Mouse (Mus musculus) lung, embryonic 16.5 days (tissue): ENCODE results near the gene Wnt10b. TPM values are rescaled to one million over a fixed set of nuclear protein-coding genes. Genes with fewer than 3 reads are reported as not detected.

Experiments
- ATAC-seq: fragments of 200-750 bp; cut with Nextera tagmentation; 2 replicates; pipeline ENCODE4 v1.8.0; 2017; ENCODE audit warnings: low read depth, mild to moderate bottlenecking, moderate library complexity
- H3K27ac ChIP-seq: fragments of 300-500 bp; sonication (generic); 2 replicates; pipeline ENCODE4 v1.5.1; 2014; ENCODE audit warnings: mild to moderate bottlenecking, control low read depth, low read length
- H3K27me3 ChIP-seq: fragments of 300-500 bp; sonication (generic); 2 replicates; pipeline ENCODE4 v1.6.1; 2014; ENCODE audit warnings: low read depth, low read length, mixed read lengths; ENCODE audit not compliant: control insufficient read depth, insufficient read depth
- H3K36me3 ChIP-seq: fragments of 300-500 bp; sonication (generic); 2 replicates; pipeline ENCODE4 v1.6.1; 2014; ENCODE audit warnings: low read length; ENCODE audit not compliant: control insufficient read depth, insufficient read depth
- H3K4me1 ChIP-seq: fragments of 300-500 bp; sonication (generic); replicated peaks from 2 replicates; pipeline ENCODE4 v1.6.1; 2014; ENCODE audit warnings: low read length, mixed read lengths; ENCODE audit not compliant: control insufficient read depth, insufficient read depth
- H3K4me2 ChIP-seq: fragments of 300-500 bp; sonication (generic); 2 replicates; pipeline ENCODE4 v1.6.1; 2014; ENCODE audit warnings: low read depth, low read length, control low read depth
- H3K4me3 ChIP-seq: fragments of 300-500 bp; sonication (generic); 2 replicates; pipeline ENCODE4 v1.5.1; 2014; ENCODE audit warnings: mild to moderate bottlenecking, low read length, control low read depth
- H3K9ac ChIP-seq: fragments of 300-500 bp; sonication (generic); 2 replicates; pipeline ENCODE4 v1.6.1; 2014; ENCODE audit warnings: low read length, control low read depth
- H3K9me3 ChIP-seq: fragments of 300-500 bp; sonication (generic); 2 replicates; pipeline ENCODE4 v1.6.1; 2016; ENCODE audit warnings: low read length; ENCODE audit not compliant: control insufficient read depth
- WGBS: fragments of 180-500 bp; shearing (Covaris S2); extraction: QIAGEN DNeasy Blood & Tissue Kit; methylation state at CpG from one replicate; pipeline ENCODE4 v1.1.7; 2014; 5-methylcytosine and 5-hydroxymethylcytosine counted together
- polyA plus RNA-seq: library from polyadenylated mRNA; unstranded; fragments of >200 nt; fragmentation: Nextera tagmentation; extraction: Ambion mirVana; gene quantifications from 2 replicates; pipeline ENCODE4 v1.2.1, GENCODE M21; 2015

Wnt10b gene
- polyA plus RNA-seq, 1 experiment from 2014 or later, result 0.13 TPM

DNA sequence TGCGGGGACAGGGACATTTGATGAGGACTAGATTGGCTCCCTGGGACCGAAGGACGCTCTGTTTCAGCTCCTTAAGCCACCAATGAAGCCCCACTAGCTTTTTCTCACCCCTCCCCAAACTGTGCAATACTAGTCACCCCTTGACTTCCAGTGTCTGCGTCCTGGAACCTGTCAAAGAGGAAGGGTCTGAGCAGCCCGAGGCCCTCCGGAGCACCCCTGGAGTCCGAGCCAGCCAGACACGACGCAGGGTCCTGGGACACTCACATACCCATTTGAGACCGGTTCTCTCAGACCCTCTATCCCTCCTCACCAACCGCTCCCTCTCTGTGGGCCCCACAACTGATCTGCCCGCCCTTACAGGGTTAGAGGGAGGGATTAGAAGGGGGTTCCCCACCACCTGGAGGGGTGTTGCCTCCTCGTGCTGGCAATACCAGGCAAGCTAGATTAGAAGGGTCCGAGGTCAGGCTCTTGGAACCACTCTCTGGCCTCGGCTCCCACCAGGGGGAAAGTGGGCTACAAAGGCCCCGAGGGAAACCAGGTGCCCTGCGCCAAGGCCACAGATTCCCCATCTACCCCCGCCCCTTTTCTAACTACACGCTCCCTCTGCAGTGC, 839 bp downstream of the Wnt10b start:
- Histone ChIP-seq H3K27me3 (peaks cover 95% of the 10 kb centered on the region), H3K4me2 (no peak overlapping the region), H3K27ac (no peak overlapping the region), H3K9ac (no peak overlapping the region), H3K4me1 (peaks cover 26% of the 10 kb centered on the region), H3K4me3 (no peak overlapping the region), H3K36me3 (no peaks in the 10 kb centered on the region), H3K9me3 (no peaks in the 10 kb centered on the region)
- WGBS, result 3% methylated on average over 19 of the region's 19 CpGs
- ATAC-seq, result no peak

DNA sequence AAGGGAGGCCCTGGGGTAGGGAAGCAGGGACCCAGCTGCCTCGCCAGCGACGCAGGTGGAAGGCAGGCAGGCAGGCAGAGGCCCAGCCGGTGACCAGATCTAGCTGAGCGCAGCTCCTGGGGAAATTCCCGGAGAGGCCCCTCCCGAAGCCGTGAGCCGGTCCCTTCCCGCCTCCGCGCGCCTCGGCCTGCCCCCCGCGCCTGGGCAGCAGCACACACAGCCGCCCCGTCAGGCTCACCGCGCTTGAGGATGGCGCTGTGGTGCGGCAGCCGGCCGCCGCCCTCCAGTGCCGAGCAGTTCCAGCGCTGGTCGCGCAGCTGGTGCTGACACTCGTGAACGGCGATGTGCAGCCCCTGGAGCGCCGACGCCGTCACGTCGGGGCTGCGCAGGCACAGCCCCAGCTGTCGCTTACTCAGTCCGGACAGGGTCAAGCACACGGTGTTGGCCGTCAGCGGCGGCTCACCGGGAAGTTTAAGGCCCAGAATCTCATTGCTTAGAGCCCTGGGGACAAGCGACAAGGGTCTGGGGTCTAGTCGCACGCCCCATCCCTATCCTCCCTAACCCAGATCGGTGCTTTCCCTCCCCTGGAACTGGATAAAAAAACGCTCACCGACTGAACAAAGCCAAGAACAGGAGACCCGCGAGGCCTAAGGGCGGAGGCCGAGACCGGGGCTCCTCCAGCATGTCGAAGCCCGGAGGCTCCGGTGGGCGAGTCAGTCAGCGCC, 1.5 kb downstream of the Wnt10b start:
- Histone ChIP-seq H3K9me3 (no peaks in the 10 kb centered on the region), H3K9ac (no peak overlapping the region; the same call in 1 of the 2 replicates), H3K4me1 (peaks cover 30% of the 10 kb centered on the region), H3K4me2 (peak overlapping the region; percentile 36), H3K36me3 (no peaks in the 10 kb centered on the region), H3K27me3 (peaks cover 95% of the 10 kb centered on the region), H3K4me3 (peak overlapping the region; percentile 19), H3K27ac (no peak overlapping the region)
- ATAC-seq, result peak; percentile 59
- 3% methylated on average over 52 of the region's 62 CpGs for WGBS

DNA sequence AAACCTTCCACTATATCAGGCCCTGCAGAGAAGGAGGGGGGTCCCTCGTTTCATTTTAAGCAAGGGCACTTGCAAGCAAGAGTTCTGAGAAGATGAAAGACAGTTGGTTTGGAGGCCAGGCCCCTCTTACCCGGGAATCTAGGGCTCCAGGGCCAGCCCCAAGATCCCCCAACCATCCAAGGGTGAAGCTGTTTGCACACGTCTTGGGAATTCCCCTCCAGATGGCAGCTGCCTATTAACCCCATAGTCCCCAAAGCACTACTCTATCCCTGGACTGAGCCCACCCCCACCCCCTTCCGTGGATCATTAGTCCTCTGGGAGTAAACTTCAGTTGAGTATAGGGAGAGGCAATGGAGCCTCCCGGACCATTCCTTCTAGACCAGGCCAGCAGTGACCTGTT, 2.4 kb downstream of the Wnt10b start:
- Histone ChIP-seq H3K27ac (no peak overlapping the region), H3K27me3 (peaks cover 91% of the 10 kb centered on the region)
- no peak for ATAC-seq

DNA sequence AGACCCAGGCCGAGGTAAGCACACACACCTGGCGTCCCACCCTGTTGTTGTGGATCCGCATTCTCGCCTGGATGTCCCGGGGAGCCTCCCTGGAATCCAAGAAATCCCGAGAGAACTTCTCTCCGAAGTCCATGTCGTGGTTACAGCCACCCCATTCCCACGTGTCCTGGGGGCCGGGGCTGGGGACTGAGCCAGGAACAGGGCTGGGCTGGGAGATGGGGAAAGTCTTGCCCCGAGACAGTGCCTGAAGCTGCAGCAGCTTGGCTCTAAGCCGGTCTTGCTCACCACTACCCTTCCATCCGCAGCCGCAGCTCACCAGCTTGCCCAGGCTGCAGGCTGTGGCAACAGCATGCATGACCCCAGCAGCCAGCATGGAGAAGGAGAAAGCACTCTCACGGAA, 3.9 kb downstream of the Wnt10b start:
- no peaks in the 10 kb centered on the region for H3K36me3 ChIP-seq
- H3K4me2 ChIP-seq, result no peak overlapping the region
- H3K9ac ChIP-seq, result 0 out of 2 replicates have a peak overlapping the region, but pooled peaks have one; percentile 26
- H3K4me1 ChIP-seq, result peaks cover 24% of the 10 kb centered on the region
- ATAC-seq, result no peak
- WGBS, result 21% methylated on average over 15 of the region's 15 CpGs
- H3K9me3 ChIP-seq, result no peaks in the 10 kb centered on the region
- H3K27ac ChIP-seq, result no peak overlapping the region
- H3K4me3 ChIP-seq, result no peak overlapping the region
- peaks cover 79% of the 10 kb centered on the region for H3K27me3 ChIP-seq

More for the DNA sequence above, 2.4 kb downstream of the Wnt10b start:
- no peak overlapping the region for H3K9ac ChIP-seq
- H3K4me1 ChIP-seq, result peaks cover 30% of the 10 kb centered on the region
- H3K36me3 ChIP-seq, result no peaks in the 10 kb centered on the region
- H3K4me2 ChIP-seq, result no peak overlapping the region
- 6% methylated on average over 5 of the region's 5 CpGs for WGBS
- no peaks in the 10 kb centered on the region for H3K9me3 ChIP-seq
- H3K4me3 ChIP-seq, result no peak overlapping the region

DNA sequence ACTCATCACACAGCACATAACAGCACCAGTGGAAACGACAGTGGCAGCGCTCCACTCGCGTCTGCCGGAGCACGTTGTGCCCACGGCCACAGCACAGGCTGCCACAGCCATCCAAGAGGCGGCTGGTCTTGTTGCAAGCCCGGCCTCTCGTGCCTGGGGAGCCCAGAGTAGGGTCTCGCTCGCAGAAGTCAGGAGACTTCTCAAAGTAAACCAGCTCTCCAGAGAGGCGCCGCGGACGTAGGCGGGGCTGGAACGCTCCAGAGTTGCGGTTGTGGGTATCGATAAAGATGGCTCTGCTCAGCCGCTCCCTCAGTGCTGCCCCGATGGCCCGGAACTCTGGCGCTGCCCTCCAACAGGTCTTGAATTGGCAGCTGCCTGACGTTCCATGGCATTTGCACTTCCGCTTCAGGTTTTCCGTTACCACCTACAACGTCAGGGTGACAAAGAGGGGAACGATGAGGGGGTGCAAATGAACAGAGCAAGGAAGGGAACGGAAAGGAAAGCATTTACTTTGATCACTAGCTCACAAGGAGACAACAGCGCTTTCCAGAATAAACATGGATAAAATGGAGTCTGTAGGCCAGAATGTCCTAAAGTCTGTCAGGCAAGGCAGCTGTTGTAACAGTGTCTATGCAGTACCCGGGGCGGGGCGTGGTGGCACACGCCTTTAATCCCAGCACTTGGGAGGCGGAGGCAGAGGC, 5.3 kb downstream of the Wnt10b start:
- H3K4me3 ChIP-seq, result peak overlapping the region; percentile 46
- WGBS, result 1% methylated on average over 36 of the region's 36 CpGs
- no peak for ATAC-seq
- H3K36me3 ChIP-seq, result no peaks in the 10 kb centered on the region
- no peak overlapping the region for H3K27ac ChIP-seq
- H3K27me3 ChIP-seq, result peaks cover 65% of the 10 kb centered on the region
- H3K4me1 ChIP-seq, result peaks cover 18% of the 10 kb centered on the region
- H3K4me2 ChIP-seq, result peak overlapping the region; percentile 75
- no peaks in the 10 kb centered on the region for H3K9me3 ChIP-seq
- H3K9ac ChIP-seq, result peak overlapping the region; percentile 55

DNA sequence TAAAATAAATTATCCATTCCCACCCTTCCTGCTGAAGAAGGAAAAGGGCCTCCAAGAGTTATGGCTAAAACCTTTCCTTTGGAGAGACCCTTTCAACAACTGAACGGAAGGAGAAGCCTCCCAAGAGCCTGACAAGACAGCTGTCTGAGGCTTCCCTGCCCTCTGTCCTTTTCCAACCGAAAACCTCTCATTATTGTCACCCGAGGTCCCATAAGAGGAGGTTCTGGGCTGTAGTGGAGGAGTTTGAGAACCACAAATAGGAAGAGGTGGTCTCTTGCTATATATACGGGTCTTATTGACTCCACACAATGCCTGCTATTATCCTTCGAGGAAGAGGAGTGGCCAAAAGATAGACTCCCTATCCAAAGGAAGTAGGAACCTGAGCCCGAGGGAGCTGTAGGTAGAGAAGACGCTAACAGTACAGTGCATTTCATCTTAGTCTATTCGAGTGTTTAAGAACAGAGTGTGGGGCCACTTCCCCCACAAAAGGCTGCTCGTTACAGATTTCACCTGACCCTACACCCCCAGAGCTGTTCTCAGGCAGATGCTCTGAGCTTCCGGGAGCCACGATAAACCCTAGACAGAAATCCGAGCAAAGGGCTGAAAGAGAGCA, 6.0 kb downstream of the Wnt10b start:
- Histone ChIP-seq H3K4me1 (peaks cover 18% of the 10 kb centered on the region), H3K36me3 (no peaks in the 10 kb centered on the region), H3K9me3 (no peaks in the 10 kb centered on the region), H3K27me3 (peaks cover 57% of the 10 kb centered on the region), H3K4me2 (peak overlapping the region; percentile 75), H3K4me3 (peak overlapping the region; percentile 46), H3K27ac (no peak overlapping the region), H3K9ac (no peak overlapping the region; the same call in 1 of the 2 replicates)
- no peak for ATAC-seq
- WGBS, result 7% methylated on average over 12 of the region's 12 CpGs

DNA sequence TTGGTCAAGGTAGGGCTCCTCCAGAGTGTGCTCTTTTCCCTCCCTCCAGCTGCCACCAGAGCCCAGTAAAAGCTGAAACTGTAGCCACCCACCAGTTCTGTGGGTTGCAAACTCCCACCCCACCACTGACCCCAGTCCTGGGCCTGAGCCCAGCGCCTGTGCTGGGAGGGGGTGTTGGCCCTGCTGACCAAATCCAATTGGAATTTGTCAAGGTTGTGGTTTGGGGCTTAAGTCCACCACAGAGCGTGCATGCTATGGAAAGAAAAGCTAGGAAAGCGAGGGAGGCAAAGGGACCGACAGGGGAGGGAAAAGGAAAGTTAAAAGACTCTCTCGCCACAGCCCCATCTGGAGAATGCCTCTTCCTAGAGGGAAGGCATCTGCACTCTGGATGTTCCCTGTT, 9.7 kb downstream of the Wnt10b start:
- WGBS, result 28% methylated on average over 5 of the region's 5 CpGs
- H3K4me1 ChIP-seq, result peaks cover 15% of the 10 kb centered on the region
- no peaks in the 10 kb centered on the region for H3K9me3 ChIP-seq
- H3K27ac ChIP-seq, result no peak overlapping the region
- peaks cover 28% of the 10 kb centered on the region for H3K27me3 ChIP-seq
- no peak overlapping the region for H3K4me2 ChIP-seq
- no peak for ATAC-seq
- H3K9ac ChIP-seq, result no peak overlapping the region
- no peaks in the 10 kb centered on the region for H3K36me3 ChIP-seq
- H3K4me3 ChIP-seq, result no peak overlapping the region

DNA sequence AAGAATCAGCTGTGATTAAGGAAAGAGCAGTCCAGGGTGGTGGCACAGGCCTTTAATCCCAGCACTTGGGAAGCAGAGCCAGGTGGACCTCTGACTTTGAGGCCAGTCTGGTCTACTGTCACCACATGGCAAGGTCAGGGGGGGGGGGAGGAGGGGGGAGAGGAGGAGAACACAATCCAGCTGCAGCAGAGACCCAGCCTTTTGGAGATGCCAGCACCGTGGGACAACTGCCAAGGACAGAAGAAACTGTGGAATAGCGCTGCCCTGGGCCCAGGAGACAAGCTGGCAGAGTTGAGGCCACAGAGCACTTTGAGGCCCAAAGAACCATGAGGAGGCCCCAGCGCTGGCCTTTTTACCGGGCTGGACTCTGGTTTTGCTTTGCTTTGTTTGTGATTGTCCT, 12.0 kb downstream of the Wnt10b start:
- Histone ChIP-seq H3K4me2 (no peak overlapping the region), H3K9me3 (no peaks in the 10 kb centered on the region), H3K27me3 (peaks cover 9% of the 10 kb centered on the region), H3K36me3 (no peaks in the 10 kb centered on the region), H3K4me3 (no peak overlapping the region), H3K9ac (no peak overlapping the region), H3K27ac (no peak overlapping the region), H3K4me1 (peaks cover 11% of the 10 kb centered on the region)
- no peak for ATAC-seq
- WGBS, result 61% methylated on average over 4 of the region's 4 CpGs
